Mouse (Mus musculus) forebrain, embryonic 15.5 days (tissue): Measurements from ENCODE around the gene Thap2. TPM values are rescaled to one million over a fixed set of nuclear protein-coding genes. Genes with fewer than 3 reads are reported as not detected.
A peak's percentile ranks its signal among the peaks of the same experiment; 100 is the strongest.

Experiments used
- ATAC-seq: fragments of 200-750 bp; cut with Nextera tagmentation; replicated peaks from 2 replicates; pipeline ENCODE4 v1.8.0; 2017; ENCODE audit warnings: mild to moderate bottlenecking, moderate TSS enrichment, moderate library complexity
- H3K27ac ChIP-seq: fragments of 300-500 bp; sonication (generic); replicated peaks from 2 replicates; pipeline ENCODE4 v1.5.1; 2015; ENCODE audit warnings: mild to moderate bottlenecking, inconsistent platforms
- H3K27me3 ChIP-seq: fragments of 300-500 bp; sonication (generic); 2 replicates; pipeline ENCODE4 v1.6.1; 2015; ENCODE audit warnings: inconsistent platforms
- H3K36me3 ChIP-seq: fragments of 300-500 bp; sonication (generic); 2 replicates; pipeline ENCODE4 v1.6.1; 2015; ENCODE audit warnings: mild to moderate bottlenecking, inconsistent platforms
- H3K4me1 ChIP-seq: fragments of 300-500 bp; sonication (generic); 2 replicates; pipeline ENCODE4 v1.6.1; 2015; ENCODE audit warnings: inconsistent platforms
- H3K4me2 ChIP-seq: fragments of 300-500 bp; sonication (generic); replicated peaks from 2 replicates; pipeline ENCODE4 v1.6.1; 2015; ENCODE audit warnings: mild to moderate bottlenecking, inconsistent platforms
- H3K4me3 ChIP-seq: fragments of 300-500 bp; sonication (generic); 2 replicates; pipeline ENCODE4 v1.5.1; 2015; ENCODE audit warnings: mild to moderate bottlenecking, inconsistent platforms
- H3K9ac ChIP-seq: fragments of 300-500 bp; sonication (generic); replicated peaks from 2 replicates; pipeline ENCODE4 v1.6.1; 2015; ENCODE audit warnings: mild to moderate bottlenecking, inconsistent platforms
- H3K9me3 ChIP-seq: fragments of 300-500 bp; sonication (generic); 2 replicates; pipeline ENCODE4 v1.6.1; 2016; ENCODE audit warnings: inconsistent platforms
- WGBS: fragments of 180-500 bp; shearing (Covaris S2); methylation state at CpG from one replicate; pipeline ENCODE4 v1.1.7; 2015; ENCODE audit warnings: mixed read lengths; 5-methylcytosine and 5-hydroxymethylcytosine counted together
- polyA plus RNA-seq: library from polyadenylated mRNA; unstranded; fragments of >200 nt; fragmentation: Nextera tagmentation; extraction: Ambion mirVana; gene quantifications from 2 replicates; pipeline ENCODE4 v1.2.1, GENCODE M21; 2015

Gene Thap2
- 29.4 and 33.3 TPM in 2 replicates for polyA plus RNA-seq

GRCm38 (mm10) chr10:115384221-115385017, at the start of gene Thap2, which contains the start of gene Zfc3h1:
Gene Thap2, minus strand, starts transcription at chr10:115384443.
Gene Zfc3h1, plus strand, starts transcription at chr10:115384959.
- no peaks in the 10 kb centered on the region for H3K27me3 ChIP-seq
- under 1% methylated on average over 65 of the region's 65 CpGs for WGBS
- no peaks in the 10 kb centered on the region for H3K9me3 ChIP-seq
- 0 out of 2 replicates have a peak, but pooled peaks cover 5% of the 10 kb centered on the region for H3K36me3 ChIP-seq
- peak within 1 kb of the TSS; percentile 69 for H3K4me2 ChIP-seq
- peak within 1 kb of the TSS; percentile 57 for H3K4me3 ChIP-seq
- peak within 1 kb of the TSS; percentile 94 for H3K9ac ChIP-seq
- peaks cover 53% of the 10 kb centered on the region for H3K4me1 ChIP-seq
- peak; percentile 98 for ATAC-seq
- H3K27ac ChIP-seq, result peak within 1 kb of the TSS; percentile 98

- H3K9ac ChIP-seq, result no peak overlapping the region
- H3K4me3 ChIP-seq, result no peak overlapping the region
- H3K27ac ChIP-seq, result no peak overlapping the region
- no peak overlapping the region for H3K4me2 ChIP-seq
- no peaks in the 10 kb centered on the region for H3K9me3 ChIP-seq
- H3K36me3 ChIP-seq, result peaks cover 65% of the 10 kb centered on the region
- H3K4me1 ChIP-seq, result no peaks in the 10 kb centered on the region
- WGBS, result 43% methylated on average over 2 of the region's 2 CpGs
- ATAC-seq, result no peak
- H3K27me3 ChIP-seq, result no peaks in the 10 kb centered on the region
These were observed 41.1 kb upstream of the Thap2 start for GRCm38 (mm10) chr10:115425351-115425750.

- no peaks in the 10 kb centered on the region for H3K27me3 ChIP-seq
- no peak overlapping the region for H3K4me3 ChIP-seq
- no peak for ATAC-seq
- no peak overlapping the region for H3K27ac ChIP-seq
- H3K4me1 ChIP-seq, result no peaks in the 10 kb centered on the region
- H3K4me2 ChIP-seq, result no peak overlapping the region
- H3K36me3 ChIP-seq, result peaks cover 63% of the 10 kb centered on the region
- 78% methylated on average over 4 of the region's 4 CpGs for WGBS
- no peak overlapping the region for H3K9ac ChIP-seq
- H3K9me3 ChIP-seq, result no peaks in the 10 kb centered on the region
These were observed 37.7 kb upstream of the Thap2 start for GRCm38 (mm10) chr10:115421976-115422375.

- Histone ChIP-seq H3K4me3 (no peak overlapping the region), H3K27ac (no peak overlapping the region), H3K27me3 (no peaks in the 10 kb centered on the region), H3K9ac (no peak overlapping the region), H3K4me1 (no peaks in the 10 kb centered on the region), H3K9me3 (no peaks in the 10 kb centered on the region), H3K36me3 (peaks cover 81% of the 10 kb centered on the region), H3K4me2 (no peak overlapping the region)
- WGBS, result 86% methylated on average over 3 of the region's 3 CpGs
- no peak for ATAC-seq
These were observed 29.8 kb upstream of the Thap2 start for GRCm38 (mm10) chr10:115414056-115414455.

GRCm38 (mm10) chr10:115413496-115413895, 29.3 kb upstream of the Thap2 start:
- peaks cover 79% of the 10 kb centered on the region for H3K36me3 ChIP-seq
- 95% methylated on average over 2 of the region's 2 CpGs for WGBS
- no peaks in the 10 kb centered on the region for H3K27me3 ChIP-seq
- no peak overlapping the region for H3K27ac ChIP-seq
- H3K9me3 ChIP-seq, result no peaks in the 10 kb centered on the region
- no peak overlapping the region for H3K4me2 ChIP-seq
- ATAC-seq, result no peak
- no peak overlapping the region for H3K4me3 ChIP-seq
- H3K4me1 ChIP-seq, result no peaks in the 10 kb centered on the region
- no peak overlapping the region for H3K9ac ChIP-seq

- WGBS, result 67% methylated on average over 6 of the region's 6 CpGs
- Histone ChIP-seq H3K9me3 (no peaks in the 10 kb centered on the region), H3K27me3 (no peaks in the 10 kb centered on the region), H3K27ac (no peak overlapping the region), H3K4me2 (no peak overlapping the region), H3K4me3 (no peak overlapping the region), H3K4me1 (no peaks in the 10 kb centered on the region), H3K36me3 (peaks cover 64% of the 10 kb centered on the region), H3K9ac (no peak overlapping the region)
- no peak; the same call in 1 of the 2 replicates for ATAC-seq
These were observed 22.1 kb upstream of the Thap2 start for GRCm38 (mm10) chr10:115406393-115406792.

GRCm38 (mm10) chr10:115391896-115392295, 7.7 kb upstream of the Thap2 start:
- H3K27me3 ChIP-seq, result no peaks in the 10 kb centered on the region
- H3K27ac ChIP-seq, result no peak overlapping the region
- H3K36me3 ChIP-seq, result peaks cover 25% of the 10 kb centered on the region
- 89% methylated on average over 1 of the region's 1 CpGs for WGBS
- no peak for ATAC-seq
- peaks cover 40% of the 10 kb centered on the region for H3K4me1 ChIP-seq
- no peak overlapping the region for H3K9ac ChIP-seq
- H3K9me3 ChIP-seq, result no peaks in the 10 kb centered on the region
- no peak overlapping the region for H3K4me2 ChIP-seq
- no peak overlapping the region for H3K4me3 ChIP-seq

GRCm38 (mm10) chr10:115391076-115391475, 6.8 kb upstream of the Thap2 start:
- Histone ChIP-seq H3K4me2 (no peak overlapping the region), H3K4me1 (peaks cover 43% of the 10 kb centered on the region), H3K36me3 (peaks cover 25% of the 10 kb centered on the region), H3K4me3 (no peak overlapping the region), H3K27me3 (no peaks in the 10 kb centered on the region), H3K27ac (no peak overlapping the region), H3K9ac (no peak overlapping the region), H3K9me3 (no peaks in the 10 kb centered on the region)
- WGBS, result 95% methylated on average over 4 of the region's 4 CpGs
- no peak for ATAC-seq

- Histone ChIP-seq H3K36me3 (peaks cover 16% of the 10 kb centered on the region; the same call in 1 of the 2 replicates), H3K27ac (no peak overlapping the region), H3K9me3 (no peaks in the 10 kb centered on the region), H3K27me3 (no peaks in the 10 kb centered on the region), H3K4me3 (0 out of 2 replicates have a peak overlapping the region, but pooled peaks have one; percentile 3), H3K4me1 (peaks cover 48% of the 10 kb centered on the region), H3K9ac (no peak overlapping the region), H3K4me2 (peak overlapping the region; percentile 14; the same call in 1 of the 2 replicates)
- WGBS, result 85% methylated on average over 3 of the region's 3 CpGs
- no peak for ATAC-seq
These were observed 3.6 kb upstream of the Thap2 start for GRCm38 (mm10) chr10:115387891-115388290.

GRCm38 (mm10) chr10:115385018-115386002, 1.1 kb upstream of the Thap2 start:
- Histone ChIP-seq H3K36me3 (0 out of 2 replicates have a peak, but pooled peaks cover 7% of the 10 kb centered on the region), H3K27me3 (no peaks in the 10 kb centered on the region), H3K9ac (peak overlapping the region; percentile 94), H3K27ac (peak overlapping the region; percentile 98), H3K4me2 (peak overlapping the region; percentile 69), H3K4me1 (peaks cover 54% of the 10 kb centered on the region), H3K9me3 (no peaks in the 10 kb centered on the region), H3K4me3 (peak overlapping the region; percentile 57)
- no peak; the same call in 1 of the 2 replicates for ATAC-seq
- under 1% methylated on average over 96 of the region's 101 CpGs for WGBS

GRCm38 (mm10) chr10:115383644-115384220, 511 bp downstream of the Thap2 start:
- Histone ChIP-seq H3K4me1 (peaks cover 48% of the 10 kb centered on the region), H3K36me3 (no peaks in the 10 kb centered on the region), H3K27ac (peak overlapping the region; percentile 98), H3K27me3 (no peaks in the 10 kb centered on the region), H3K4me3 (peak overlapping the region; percentile 57), H3K4me2 (peak overlapping the region; percentile 69), H3K9me3 (no peaks in the 10 kb centered on the region), H3K9ac (peak overlapping the region; percentile 94)
- no peak for ATAC-seq
- under 1% methylated on average over 15 of the region's 15 CpGs for WGBS
